21 mouse cellular contexts compared by ENCODE assay signal in the genomic region with DNA sequence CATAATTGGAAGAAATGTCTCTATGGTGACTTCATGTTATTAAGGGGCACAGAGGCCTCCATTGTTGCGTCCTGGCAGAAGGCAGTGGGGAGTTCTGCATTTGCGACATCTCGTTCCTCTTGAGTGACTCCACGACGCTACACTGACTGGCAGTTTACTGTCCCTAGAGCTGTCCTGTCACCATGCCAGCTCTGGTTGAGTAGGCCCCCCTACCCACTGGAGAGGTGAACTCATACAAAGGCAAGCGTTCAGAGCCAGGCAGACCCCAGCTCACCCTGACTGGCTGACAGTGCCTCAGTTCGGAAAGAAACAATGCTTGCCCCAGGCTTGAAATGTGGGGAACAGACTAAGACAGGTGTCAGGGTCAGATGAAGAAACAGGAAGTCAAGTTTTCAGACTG. TPM values are rescaled to one million over a fixed set of nuclear protein-coding genes. Genes with fewer than 3 reads are reported as not detected.
A peak's percentile ranks its signal among the peaks of the same experiment; 100 is the strongest.
DNase-seq lines count a peak whose midpoint lies in the region; ATAC-seq and TF ChIP-seq lines count a peak whose summit lies in the region.
"Had no signal": no experiment of that assay in that cellular context is flagged by ENCODE, and none has a peak within 500 bp of the region (broad histone marks: within the 10 kb centered on the region; RNA-seq: fewer than 3 reads in every experiment).

No protein-coding gene starts in this region.

- ATAC-seq in liver, embryonic 16.5 days (ENCODE audit: low read depth), result no peak
- no peak for ATAC-seq in liver, embryonic 11.5 days (replicated peaks; ENCODE audit: low FRiP score)
- peak; percentile 65 for ATAC-seq in neutrophil, adult 5-6 weeks (ENCODE audit: extremely low read depth, insufficient number of reproducible peaks, low FRiP score, poor library complexity, severe bottlenecking)
- ATAC-seq: Patski had no signal

- no peaks in the 10 kb centered on the region for H3K9me3 ChIP-seq in liver, embryonic 16.5 days (replicated peaks; ENCODE audit: control insufficient read depth, low read length)
- no peaks in the 10 kb centered on the region for H3K9me3 ChIP-seq in liver, embryonic 11.5 days (ENCODE audit: control insufficient read depth, low read length)
- H3K9me3 ChIP-seq: embryonic facial prominence, embryonic 15.5 days; forebrain, embryonic 12.5 days; limb, embryonic 10.5 days had no signal

- H3K9ac ChIP-seq in liver, embryonic 16.5 days (ENCODE audit: low read depth, low read length), result no peak overlapping the region
- no peak overlapping the region for H3K9ac ChIP-seq in liver, embryonic 11.5 days (ENCODE audit: low read depth, low read length)
- H3K9ac ChIP-seq: embryonic facial prominence, embryonic 15.5 days; forebrain, embryonic 12.5 days had no signal

- no peaks in the 10 kb centered on the region for H3K27me3 ChIP-seq in liver, embryonic 16.5 days (ENCODE audit: control insufficient read depth, insufficient read depth, low read depth, low read length)
- no peaks in the 10 kb centered on the region for H3K27me3 ChIP-seq in liver, embryonic 11.5 days (replicated peaks; ENCODE audit: control insufficient read depth, insufficient read depth, low read length)
- no peaks in the 10 kb centered on the region for H3K27me3 ChIP-seq in kidney, adult 2 months (replicated peaks; ENCODE audit: control insufficient read depth, insufficient read depth, low read length)
- H3K27me3 ChIP-seq: embryonic facial prominence, embryonic 15.5 days; forebrain, embryonic 12.5 days; Patski had no signal

- no peak overlapping the region for H3K4me3 ChIP-seq in liver, embryonic 16.5 days (ENCODE audit: low read depth, low read length)
- H3K4me3 ChIP-seq in liver, embryonic 11.5 days (ENCODE audit: low read depth, low read length), result no peak overlapping the region
- peak overlapping the region; percentile 5 for H3K4me3 ChIP-seq in bone marrow, adult 2 months (replicated peaks; ENCODE audit: control insufficient read depth, low read depth, low read length)
- H3K4me3 ChIP-seq in kidney, adult 2 months (ENCODE audit: insufficient read depth, low read depth, low read length), result no peak overlapping the region
- H3K4me3 ChIP-seq: embryonic facial prominence, embryonic 15.5 days; forebrain, embryonic 12.5 days; limb, embryonic 10.5 days had no signal

- peaks cover 14% of the 10 kb centered on the region for H3K4me1 ChIP-seq in liver, embryonic 16.5 days (ENCODE audit: control insufficient read depth, low read depth, low read length)
- peaks cover 14% of the 10 kb centered on the region for H3K4me1 ChIP-seq in liver, embryonic 11.5 days (replicated peaks; ENCODE audit: control insufficient read depth, insufficient read depth, low read length)
- peaks cover 3% of the 10 kb centered on the region for H3K4me1 ChIP-seq in bone marrow, adult 2 months (ENCODE audit: control insufficient read depth, insufficient read depth, low read length)
- no peaks in the 10 kb centered on the region for H3K4me1 ChIP-seq in kidney, adult 2 months (ENCODE audit: control insufficient read depth, insufficient read depth, low read length)

- no peak for TF ChIP-seq CTCF in bone marrow, adult 2 months (IDR thresholded peaks at IDR 0.05; ENCODE audit: control insufficient read depth, insufficient read depth, low read length)
- TF ChIP-seq CTCF in kidney, adult 2 months (conservative IDR thresholded peaks at IDR 0.05; ENCODE audit: insufficient read depth, insufficient read length, low read depth, low read length), result no peak

- H3K36me3 ChIP-seq in liver, embryonic 16.5 days (ENCODE audit: control insufficient read depth, insufficient read depth), result no peaks in the 10 kb centered on the region
- H3K36me3 ChIP-seq in liver, embryonic 11.5 days (ENCODE audit: control insufficient read depth, insufficient read depth, low read length), result no peaks in the 10 kb centered on the region
- H3K36me3 ChIP-seq in kidney, adult 2 months (ENCODE audit: control insufficient read depth, insufficient read depth, low read length), result no peaks in the 10 kb centered on the region
- H3K36me3 ChIP-seq: embryonic facial prominence, embryonic 15.5 days; forebrain, embryonic 12.5 days; limb, embryonic 10.5 days had no signal

- DNase-seq in liver, embryonic 11.5 days (ENCODE audit: low spot score), result no peak
- DNase-seq in B cell, adult 2 months, result peak; percentile 68 to 71
- DNase-seq in kidney, adult 2 months, result no peak
- DNase-seq in gastrocnemius, postnatal 4 days (ENCODE audit: low spot score in 2 of 2), result no peak
- DNase-seq: cerebellum, adult 11-12 months; heart, adult 18-20 months; kidney, adult 9 months; layer of hippocampus, postnatal 36 days; lung, adult 18-20 months; lung, postnatal 36 days; right cerebral cortex, postnatal 14 days had no signal

- no peak for TF ChIP-seq POLR2A in bone marrow, adult 2 months (IDR thresholded peaks at IDR 0.05; ENCODE audit: borderline replicate concordance, control insufficient read depth, low read depth, low read length)
- no peak for TF ChIP-seq POLR2A in kidney, adult 2 months (IDR thresholded peaks at IDR 0.05; ENCODE audit: low read depth, low read length)

- peak overlapping the region; percentile 40; the same call in 1 of the 2 replicates for H3K27ac ChIP-seq in liver, embryonic 16.5 days (ENCODE audit: low read length)
- H3K27ac ChIP-seq in liver, embryonic 11.5 days (ENCODE audit: low read depth, low read length), result no peak overlapping the region
- peak overlapping the region; percentile 93 for H3K27ac ChIP-seq in bone marrow, adult 2 months (ENCODE audit: control insufficient read depth, insufficient read depth, low read depth, low read length, poor library complexity)
- no peak overlapping the region for H3K27ac ChIP-seq in kidney, adult 2 months (ENCODE audit: insufficient read depth, low read depth, low read length)
- H3K27ac ChIP-seq: embryonic facial prominence, embryonic 15.5 days; forebrain, embryonic 12.5 days; limb, embryonic 10.5 days had no signal

- WGBS in liver, embryonic 16.5 days (ENCODE audit: insufficient replicate concordance), result 52% methylated on average over 7 of the region's 7 CpGs
- WGBS in liver, embryonic 11.5 days, result 65% methylated on average over 7 of the region's 7 CpGs
- 11% methylated on average over 7 of the region's 7 CpGs for WGBS in bone marrow, adult 2 months
- WGBS in kidney, adult 2 months, result 66% methylated on average over 7 of the region's 7 CpGs

- H3K4me2 ChIP-seq in liver, embryonic 16.5 days (ENCODE audit: low read depth, low read length), result no peak overlapping the region
- no peak overlapping the region for H3K4me2 ChIP-seq in liver, embryonic 11.5 days
- H3K4me2 ChIP-seq: embryonic facial prominence, embryonic 15.5 days; forebrain, embryonic 12.5 days had no signal

RNA-seq across cellular contexts. Expression of a gene that starts 4.6 kb away (rescaled TPM):
- polyA plus RNA-seq in liver, embryonic 16.5 days (2015; fragmentation: Nextera tagmentation; extraction: Ambion mirVana), result 9.8 and 14.5 TPM in 2 replicates
- polyA plus RNA-seq in liver, embryonic 11.5 days (2014; fragmentation: Nextera tagmentation; extraction: Ambion mirVana), result 12.6 and 14.0 TPM in 2 replicates
- polyA plus RNA-seq in bone marrow, adult 2 months (2011; ENCODE audit: insufficient read depth, insufficient read length, low replicate concordance, missing spikeins), result 49.6 and 63.0 TPM in 2 replicates
- 0.98 and 1.5 TPM in 2 replicates for total RNA-seq in neutrophil, adult 5-6 weeks (2017)
- polyA plus RNA-seq in kidney, adult 2 months (2012; rRNA removed), result 3.6 and 4.1 TPM in 2 replicates
- total RNA-seq in gastrocnemius, postnatal 4 days (2021), result 10 to 100 TPM; 16.6 TPM

RNA-seq across cellular contexts. Expression of a gene that starts 15.6 kb away (rescaled TPM):
- 0.44 and 0.73 TPM in 2 replicates for polyA plus RNA-seq in liver, embryonic 16.5 days (2015; fragmentation: Nextera tagmentation; extraction: Ambion mirVana)
- polyA plus RNA-seq in liver, embryonic 11.5 days (2014; fragmentation: Nextera tagmentation; extraction: Ambion mirVana), result 1.9 and 2.4 TPM in 2 replicates
- polyA plus RNA-seq in bone marrow, adult 2 months (2011; ENCODE audit: insufficient read depth, insufficient read length, low replicate concordance, missing spikeins), result 3.5 and 5.3 TPM in 2 replicates
- total RNA-seq in neutrophil, adult 5-6 weeks (2017), result not detected in 2 replicates
- 1.5 and 1.8 TPM in 2 replicates for polyA plus RNA-seq in kidney, adult 2 months (2012; rRNA removed)
- total RNA-seq in gastrocnemius, postnatal 4 days (2021), result 1 to 10 TPM; 1.8 to 2.1 TPM

RNA-seq across cellular contexts. Expression of a gene that starts 22.7 kb away (rescaled TPM):
- polyA plus RNA-seq in liver, embryonic 16.5 days (2015; fragmentation: Nextera tagmentation; extraction: Ambion mirVana), result 0.08 TPM in 1 of 2 replicates, not detected in the other
- polyA plus RNA-seq in liver, embryonic 11.5 days (2014; fragmentation: Nextera tagmentation; extraction: Ambion mirVana), result 0.25 TPM in 1 of 2 replicates, not detected in the other
- polyA plus RNA-seq in bone marrow, adult 2 months (2011; ENCODE audit: insufficient read depth, insufficient read length, low replicate concordance, missing spikeins), result not detected in 2 replicates
- total RNA-seq in neutrophil, adult 5-6 weeks (2017), result 0.25 TPM in 1 of 2 replicates, not detected in the other
- polyA plus RNA-seq in kidney, adult 2 months (2012; rRNA removed), result 0.05 TPM in 1 of 2 replicates, not detected in the other
- total RNA-seq in gastrocnemius, postnatal 4 days (2021), result under 1 TPM; 0.25 to 0.29 TPM
- total RNA-seq: gastrocnemius, adult 18-20 months; heart, adult 18-20 months; layer of hippocampus, postnatal 36 days had no signal
- polyA plus RNA-seq: cortical plate, adult 2 months; large intestine, adult 2 months; Patski had no signal

RNA-seq across cellular contexts. Expression of a gene that starts 27.4 kb away (rescaled TPM):
- 1.8 and 2.2 TPM in 2 replicates for polyA plus RNA-seq in liver, embryonic 16.5 days (2015; fragmentation: Nextera tagmentation; extraction: Ambion mirVana)
- 1.0 and 1.8 TPM in 2 replicates for polyA plus RNA-seq in liver, embryonic 11.5 days (2014; fragmentation: Nextera tagmentation; extraction: Ambion mirVana)
- not detected in 2 replicates for polyA plus RNA-seq in bone marrow, adult 2 months (2011; ENCODE audit: insufficient read depth, insufficient read length, low replicate concordance, missing spikeins)
- total RNA-seq in neutrophil, adult 5-6 weeks (2017), result 1.2 TPM in 1 of 2 replicates, not detected in the other
- 0.29 and 0.52 TPM in 2 replicates for polyA plus RNA-seq in kidney, adult 2 months (2012; rRNA removed)
- under 1 TPM; 0.44 to 0.80 TPM for total RNA-seq in gastrocnemius, postnatal 4 days (2021)
- total RNA-seq: gastrocnemius, adult 18-20 months; heart, adult 18-20 months had no signal
- polyA plus RNA-seq: large intestine, adult 2 months had no signal

RNA-seq across cellular contexts. Expression of a gene that starts 29.2 kb away (rescaled TPM):
- polyA plus RNA-seq in liver, embryonic 16.5 days (2015; fragmentation: Nextera tagmentation; extraction: Ambion mirVana), result 43.0 and 44.9 TPM in 2 replicates
- polyA plus RNA-seq in liver, embryonic 11.5 days (2014; fragmentation: Nextera tagmentation; extraction: Ambion mirVana), result 25.2 and 25.6 TPM in 2 replicates
- polyA plus RNA-seq in bone marrow, adult 2 months (2011; ENCODE audit: insufficient read depth, insufficient read length, low replicate concordance, missing spikeins), result 11.3 and 12.1 TPM in 2 replicates
- total RNA-seq in neutrophil, adult 5-6 weeks (2017), result 7.4 and 10.9 TPM in 2 replicates
- polyA plus RNA-seq in kidney, adult 2 months (2012; rRNA removed), result 118 and 138 TPM in 2 replicates
- 10 to 100 TPM; 15.7 to 20.9 TPM for total RNA-seq in gastrocnemius, postnatal 4 days (2021)

Comparison
In these comparisons a context has a peak if more than half of its experiments do, and no peak if none do; other contexts are left out.
1. H3K27ac ChIP-seq: peak in liver, embryonic 16.5 days (single experiment) and bone marrow, adult 2 months (single experiment); none in liver, embryonic 11.5 days (single experiment) and kidney, adult 2 months (single experiment).
2. DNase-seq: peak in B cell, adult 2 months (2 of 2); none in liver, embryonic 11.5 days (single experiment), kidney, adult 2 months (single experiment) and gastrocnemius, postnatal 4 days (0 of 2).